Mouse (Mus musculus) gonadal fat pad, adult 2 months (tissue): Measurements from ENCODE around the gene Rspo3. TPM values are rescaled to one million over a fixed set of nuclear protein-coding genes. Genes with fewer than 3 reads are reported as not detected.

ENCODE experiments used
- DNase-seq: peaks from one replicate; pipeline ENCODE4 v3.0.0-alpha.2; 2012; ENCODE audit warnings: low read depth
- polyA plus RNA-seq: library from polyadenylated mRNA; depleted of rRNA; stranded (reverse); fragments of >200 nt; gene quantifications from 2 replicates; pipeline ENCODE4 v1.2.3, GENCODE M21; 2012; rRNA removed

Rspo3 gene
- 2.9 and 3.0 TPM in 2 replicates for polyA plus RNA-seq

- no peak for DNase-seq
These were observed at the start of gene Rspo3 for GRCm38 (mm10) chr10:29535546-29536260. TSS of gene Rspo3 (minus strand) at chr10:29535867.

GRCm38 (mm10) chr10:29581940-29582339 is 46.3 kb upstream of the Rspo3 start:
- no peak for DNase-seq

GRCm38 (mm10) chr10:29581476-29581875 is 45.8 kb upstream of the Rspo3 start:
- DNase-seq = no peak

GRCm38 (mm10) chr10:29555983-29556382 is 20.3 kb upstream of the Rspo3 start:
- DNase-seq = no peak

GRCm38 (mm10) chr10:29554365-29554764 is 18.7 kb upstream of the Rspo3 start:
- DNase-seq = peak; percentile 60

GRCm38 (mm10) chr10:29542982-29543381 is 7.3 kb upstream of the Rspo3 start:
- DNase-seq = no peak

GRCm38 (mm10) chr10:29539516-29539915 is 3.8 kb upstream of the Rspo3 start:
- no peak for DNase-seq

- no peak for DNase-seq
These were observed 3.1 kb upstream of the Rspo3 start for GRCm38 (mm10) chr10:29538791-29539190.

- DNase-seq = no peak
These were observed 838 bp downstream of the Rspo3 start for GRCm38 (mm10) chr10:29534830-29535227.

- DNase-seq = no peak
These were observed 1.5 kb downstream of the Rspo3 start for GRCm38 (mm10) chr10:29533846-29534829.

GRCm38 (mm10) chr10:29532821-29533715 is 2.6 kb downstream of the Rspo3 start:
- no peak for DNase-seq

GRCm38 (mm10) chr10:29513563-29513962 is 22.1 kb downstream of the Rspo3 start:
- DNase-seq = no peak

GRCm38 (mm10) chr10:29508167-29508566 is 27.5 kb downstream of the Rspo3 start:
- DNase-seq = no peak

GRCm38 (mm10) chr10:29497205-29497822 is 38.4 kb downstream of the Rspo3 start:
- DNase-seq = no peak

- no peak for DNase-seq
These were observed 41.7 kb downstream of the Rspo3 start for GRCm38 (mm10) chr10:29493996-29494395.

- no peak for DNase-seq
These were observed 54.7 kb downstream of the Rspo3 start for GRCm38 (mm10) chr10:29480945-29481344.

- DNase-seq = no peak
These were observed 56.3 kb downstream of the Rspo3 start for GRCm38 (mm10) chr10:29479401-29479800.

- no peak for DNase-seq
These were observed 65.2 kb downstream of the Rspo3 start for GRCm38 (mm10) chr10:29470454-29470853.

- DNase-seq = no peak
These were observed 75.6 kb downstream of the Rspo3 start for GRCm38 (mm10) chr10:29460100-29460499.

GRCm38 (mm10) chr10:29459632-29460031 is 76.0 kb downstream of the Rspo3 start:
- no peak for DNase-seq

- no peak for DNase-seq
These were observed 90.6 kb downstream of the Rspo3 start for GRCm38 (mm10) chr10:29445076-29445475.
